Mouse (Mus musculus): ENCODE results near the gene Mamdc4. TPM values are rescaled to one million over a fixed set of nuclear protein-coding genes. Genes with fewer than 3 reads are reported as not detected.
A peak's percentile ranks its signal among the peaks of the same experiment; 100 is the strongest.

Gene Mamdc4
- polyA plus RNA-seq, 1 experiment, result 1.0 TPM

DNA sequence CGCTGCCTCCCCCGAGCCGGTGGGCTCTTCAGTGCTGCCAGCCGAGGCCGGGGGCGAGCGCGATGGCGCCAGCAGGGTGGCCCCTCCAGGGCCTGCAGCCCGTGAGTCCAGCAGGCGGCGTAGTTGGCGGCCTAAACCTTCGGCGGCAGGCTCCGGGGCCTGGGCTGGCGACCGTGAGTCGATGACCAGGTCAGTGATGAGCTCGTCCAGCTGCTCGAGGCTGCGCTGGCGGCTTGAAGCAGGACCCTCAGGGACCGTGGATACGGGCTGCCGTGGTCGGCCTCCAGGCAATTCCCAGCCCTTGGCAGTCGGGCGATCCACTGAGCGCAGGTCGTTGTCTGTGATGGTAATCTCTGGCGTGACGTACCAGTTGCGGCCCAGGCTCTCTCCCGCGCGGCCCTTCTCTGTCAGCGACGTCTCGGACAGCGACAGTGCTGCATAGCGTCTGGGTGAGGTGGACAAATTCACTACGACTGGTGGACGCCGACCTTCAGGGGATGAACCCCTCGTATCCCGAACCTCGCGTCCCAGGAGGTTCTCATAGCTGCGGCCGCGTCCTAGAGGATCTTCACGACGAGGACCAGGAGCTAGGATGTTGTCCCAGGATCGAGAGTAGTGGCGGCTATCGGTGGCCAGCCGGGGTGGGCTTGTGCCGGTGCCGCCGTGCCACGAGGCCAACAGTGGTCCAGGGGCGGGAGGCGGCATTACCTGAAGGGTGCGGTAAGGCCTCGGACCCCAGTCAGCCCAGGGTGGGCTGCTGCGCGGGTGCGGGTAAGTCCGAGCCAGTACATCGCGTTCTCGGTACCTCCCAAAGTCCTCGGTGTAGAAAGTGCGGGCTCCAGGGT, 3.5 kb upstream of the Mamdc4 start:
- H3K27ac ChIP-seq (ENCODE audit: insufficient read depth, low read length), result no peak overlapping the region
- H3K4me1 ChIP-seq (ENCODE audit: control insufficient read depth, insufficient read depth, low read length), result peaks cover 6% of the 10 kb centered on the region; the same call in 1 of the 2 replicates
- no peak overlapping the region for H3K4me3 ChIP-seq (ENCODE audit: insufficient read depth, low read length)
- TF ChIP-seq CTCF (IDR thresholded peaks at IDR 0.05; ENCODE audit: borderline replicate concordance, insufficient read depth, low read length) (0 out of 2 replicates have a peak, but pooled peaks have one; percentile 10), POLR2A (IDR thresholded peaks at IDR 0.05; ENCODE audit: low read depth, low read length) (no peak)

DNA sequence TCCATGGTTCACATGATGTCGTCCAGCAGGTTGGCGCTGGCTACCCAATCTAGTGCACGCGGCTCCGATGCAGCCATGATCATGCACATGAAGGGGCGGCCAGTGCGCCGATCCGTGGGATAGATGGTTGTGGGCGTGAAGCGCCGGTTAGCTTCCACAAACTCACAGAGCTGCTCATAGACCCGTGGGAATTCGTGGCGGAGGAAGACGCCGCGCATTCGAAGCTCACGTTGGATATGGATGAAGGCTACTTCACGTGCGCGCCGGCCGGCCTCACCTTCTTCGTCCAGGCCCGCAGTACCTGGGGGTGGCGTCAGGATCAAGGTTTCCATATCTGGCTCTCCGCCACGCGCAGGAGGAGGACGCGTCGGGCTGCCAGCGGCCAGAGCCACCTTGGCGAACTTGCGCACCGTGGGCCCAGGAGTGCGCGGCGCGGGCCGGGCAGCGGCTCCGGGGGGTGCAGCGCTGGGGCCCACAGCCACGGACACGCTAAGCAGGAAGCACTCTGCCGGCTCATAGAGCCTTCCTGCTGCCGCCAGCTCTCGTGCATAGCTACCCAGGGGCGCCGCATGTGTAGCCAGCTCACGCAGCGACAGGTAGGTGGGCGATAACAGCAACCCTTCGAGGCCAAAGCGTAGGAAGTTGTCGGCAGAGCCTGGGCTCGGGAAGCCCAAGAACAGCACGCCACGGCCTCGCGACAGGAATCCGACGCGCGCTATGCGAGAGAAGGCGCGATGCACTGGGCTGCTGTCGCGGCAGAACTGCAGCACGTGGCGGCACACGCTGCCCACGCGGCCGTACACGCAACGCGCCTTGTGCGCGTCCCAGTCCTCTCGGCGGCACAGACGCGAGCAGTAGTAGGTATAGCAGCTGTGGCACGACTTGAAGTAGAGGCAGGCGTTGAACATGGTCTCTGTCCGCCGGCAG, 2.6 kb upstream of the Mamdc4 start:
- H3K4me1 ChIP-seq (ENCODE audit: control insufficient read depth, insufficient read depth, low read length), result peaks cover 6% of the 10 kb centered on the region; the same call in 1 of the 2 replicates
- TF ChIP-seq CTCF (IDR thresholded peaks at IDR 0.05; ENCODE audit: borderline replicate concordance, insufficient read depth, low read length) (no peak), POLR2A (IDR thresholded peaks at IDR 0.05; ENCODE audit: low read depth, low read length) (no peak)
- no peak overlapping the region for H3K27ac ChIP-seq (ENCODE audit: insufficient read depth, low read length)
- H3K4me3 ChIP-seq (ENCODE audit: insufficient read depth, low read length), result no peak overlapping the region

DNA sequence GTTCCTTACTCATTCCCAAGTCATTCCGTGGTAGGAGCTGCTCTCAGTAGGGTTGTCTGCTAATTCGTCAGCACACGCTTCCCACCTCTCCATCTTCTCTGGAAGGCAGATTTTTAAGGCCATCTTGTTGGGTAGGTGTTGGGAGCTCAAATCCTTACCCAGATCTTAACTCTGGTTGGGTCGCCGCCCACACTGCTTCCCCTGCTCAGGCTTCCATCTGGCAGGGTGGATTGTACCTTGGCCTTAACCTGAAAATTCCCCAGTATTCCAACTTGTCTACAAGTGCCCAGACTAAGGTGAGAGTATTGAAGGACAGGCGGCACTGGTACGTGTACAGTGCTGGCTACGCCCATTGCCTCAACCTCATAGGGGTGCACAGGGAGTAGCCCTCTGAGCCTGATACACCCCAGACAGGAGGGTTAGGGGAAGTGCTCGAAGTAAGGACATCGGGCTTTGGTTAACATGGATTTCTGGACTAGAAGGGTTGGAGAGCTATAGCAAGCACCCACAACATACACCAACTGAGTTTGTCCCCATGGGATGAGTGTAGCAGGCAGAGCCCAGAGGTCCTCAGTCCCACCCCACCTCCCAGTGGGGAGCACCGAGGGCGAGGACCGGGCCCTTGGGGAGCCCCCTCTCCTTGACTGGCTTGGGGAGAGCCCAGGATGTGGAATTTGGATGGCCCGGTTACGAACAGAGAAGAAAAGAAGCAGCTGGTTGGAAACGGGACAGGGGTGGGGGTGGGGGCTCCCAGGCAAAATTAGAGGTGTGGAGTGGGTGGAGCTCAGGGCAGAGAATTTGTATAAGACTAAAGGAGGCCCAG, 1.6 kb upstream of the Mamdc4 start:
- Histone ChIP-seq H3K4me3 (ENCODE audit: insufficient read depth, low read length) (no peak overlapping the region), H3K4me1 (ENCODE audit: control insufficient read depth, insufficient read depth, low read length) (peaks cover 6% of the 10 kb centered on the region; the same call in 1 of the 2 replicates)

DNA sequence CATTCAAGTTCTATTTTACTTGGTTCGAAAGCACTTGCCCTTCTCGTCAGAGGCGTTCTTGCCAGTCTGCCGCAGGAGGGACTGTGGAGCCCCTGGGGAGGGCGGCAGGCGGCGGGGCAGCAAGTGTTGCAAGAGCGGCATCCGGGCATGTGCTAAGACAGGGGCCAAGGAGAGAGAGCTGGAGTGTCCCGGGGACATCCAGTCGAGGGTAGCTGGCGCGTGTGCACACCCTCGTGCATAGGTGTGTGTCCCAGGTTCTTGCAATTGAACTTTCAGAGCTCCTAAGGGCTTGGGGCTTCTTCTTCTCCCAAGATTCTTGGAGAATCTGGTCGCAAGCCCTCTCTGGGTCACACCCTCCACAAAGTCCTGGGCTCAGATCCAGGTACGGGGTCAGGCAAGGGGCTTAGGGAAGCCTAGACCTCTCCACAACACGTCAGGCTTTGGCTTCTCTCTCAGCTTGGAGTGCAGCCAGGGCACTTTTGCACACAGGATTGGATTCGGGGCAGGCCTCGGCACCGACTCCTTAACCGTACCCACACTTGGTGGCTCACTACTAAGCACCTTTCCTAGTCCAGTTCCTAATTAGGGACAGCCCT, 885 bp upstream of the Mamdc4 start:
- H3K27ac ChIP-seq (ENCODE audit: insufficient read depth, low read length), result no peak overlapping the region
- peaks cover 6% of the 10 kb centered on the region; the same call in 1 of the 2 replicates for H3K4me1 ChIP-seq (ENCODE audit: control insufficient read depth, insufficient read depth, low read length)
- no peak for TF ChIP-seq CTCF (IDR thresholded peaks at IDR 0.05; ENCODE audit: borderline replicate concordance, insufficient read depth, low read length)
- no peak for TF ChIP-seq POLR2A (IDR thresholded peaks at IDR 0.05; ENCODE audit: low read depth, low read length)
- no peak overlapping the region for H3K4me3 ChIP-seq (ENCODE audit: insufficient read depth, low read length)

More for the DNA sequence above, 1.6 kb upstream of the Mamdc4 start:
- TF ChIP-seq POLR2A (IDR thresholded peaks at IDR 0.05; ENCODE audit: low read depth, low read length) (no peak), CTCF (IDR thresholded peaks at IDR 0.05; ENCODE audit: borderline replicate concordance, insufficient read depth, low read length) (no peak)
- H3K27ac ChIP-seq (ENCODE audit: insufficient read depth, low read length), result no peak overlapping the region

DNA sequence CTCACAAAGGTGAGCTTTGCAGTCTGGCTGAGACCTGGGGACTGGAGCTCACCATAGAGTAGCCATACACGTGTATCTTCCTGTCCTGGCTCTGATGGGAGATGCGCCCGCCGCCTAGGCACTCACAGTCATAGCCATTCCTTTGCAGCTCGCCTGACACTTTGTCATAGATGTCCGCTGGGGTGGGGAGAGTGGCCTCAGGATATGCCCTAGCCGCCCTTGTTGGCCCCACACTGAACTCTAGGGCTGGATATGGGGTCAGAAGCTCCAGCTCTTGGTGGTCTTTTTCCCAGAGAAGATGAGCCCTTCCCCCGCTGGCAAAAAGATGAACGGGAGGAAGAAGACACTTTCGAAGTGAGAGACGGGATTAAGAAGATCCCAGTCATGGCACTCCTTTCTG, 509 bp downstream of the Mamdc4 start:
- TF ChIP-seq POLR2A (IDR thresholded peaks at IDR 0.05; ENCODE audit: low read depth, low read length), result no peak
- no peak for TF ChIP-seq CTCF (IDR thresholded peaks at IDR 0.05; ENCODE audit: borderline replicate concordance, insufficient read depth, low read length)
- 0 out of 2 replicates have a peak overlapping the region, but pooled peaks have one; percentile 4 for H3K27ac ChIP-seq (ENCODE audit: insufficient read depth, low read length)
- peak overlapping the region; percentile 52 for H3K4me3 ChIP-seq (ENCODE audit: insufficient read depth, low read length)
- H3K4me1 ChIP-seq (ENCODE audit: control insufficient read depth, insufficient read depth, low read length), result peaks cover 6% of the 10 kb centered on the region; the same call in 1 of the 2 replicates

DNA sequence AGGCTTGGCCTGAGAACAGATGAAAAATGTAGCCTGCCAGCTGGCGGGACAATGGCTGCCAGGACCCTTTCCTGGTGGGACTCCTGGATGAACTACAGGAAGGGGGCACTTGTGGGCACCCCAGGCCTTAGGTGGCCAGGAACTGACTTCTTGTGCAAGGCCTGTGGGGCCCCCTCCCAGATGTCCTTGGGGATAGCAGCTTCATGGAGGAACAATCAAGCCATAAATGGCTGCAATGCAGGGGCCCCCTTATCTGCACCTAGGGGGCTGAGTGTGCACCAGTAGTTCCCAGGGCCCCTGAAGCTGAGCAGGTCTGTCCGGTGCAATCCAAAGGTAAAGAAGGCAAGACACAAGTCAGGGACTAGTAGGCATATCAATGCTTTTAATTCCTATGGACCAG, 1.6 kb downstream of the Mamdc4 start:
- Histone ChIP-seq H3K27ac (ENCODE audit: insufficient read depth, low read length) (no peak overlapping the region), H3K4me1 (ENCODE audit: control insufficient read depth, insufficient read depth, low read length) (peaks cover 6% of the 10 kb centered on the region; the same call in 1 of the 2 replicates), H3K4me3 (ENCODE audit: insufficient read depth, low read length) (no peak overlapping the region)
- TF ChIP-seq CTCF (IDR thresholded peaks at IDR 0.05; ENCODE audit: borderline replicate concordance, insufficient read depth, low read length) (no peak), POLR2A (IDR thresholded peaks at IDR 0.05; ENCODE audit: low read depth, low read length) (no peak)

DNA sequence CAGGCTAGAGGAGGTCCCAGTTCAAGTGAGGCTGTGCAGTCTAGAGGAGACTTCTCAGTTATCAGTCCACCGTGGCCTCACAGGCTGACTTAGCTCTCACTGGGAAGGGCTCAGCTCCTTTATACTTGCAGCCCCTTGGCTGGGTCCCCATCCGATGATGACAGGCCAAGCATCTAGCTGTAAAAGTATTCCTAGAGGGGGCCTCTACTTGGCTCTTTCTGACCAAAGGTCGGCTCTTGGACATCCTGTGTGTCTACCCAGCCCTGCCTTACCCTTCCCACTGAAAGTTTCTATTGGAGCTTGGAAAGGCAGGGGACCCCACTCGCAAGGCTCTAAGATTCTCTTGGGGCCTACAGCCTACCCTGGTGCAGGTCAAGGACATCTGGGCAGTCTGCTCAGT, 3.4 kb downstream of the Mamdc4 start:
- TF ChIP-seq CTCF (IDR thresholded peaks at IDR 0.05; ENCODE audit: borderline replicate concordance, insufficient read depth, low read length) (no peak), POLR2A (IDR thresholded peaks at IDR 0.05; ENCODE audit: low read depth, low read length) (no peak)
- H3K27ac ChIP-seq (ENCODE audit: insufficient read depth, low read length), result no peak overlapping the region
- H3K4me3 ChIP-seq (ENCODE audit: insufficient read depth, low read length), result no peak overlapping the region
- peaks cover 6% of the 10 kb centered on the region; the same call in 1 of the 2 replicates for H3K4me1 ChIP-seq (ENCODE audit: control insufficient read depth, insufficient read depth, low read length)

DNA sequence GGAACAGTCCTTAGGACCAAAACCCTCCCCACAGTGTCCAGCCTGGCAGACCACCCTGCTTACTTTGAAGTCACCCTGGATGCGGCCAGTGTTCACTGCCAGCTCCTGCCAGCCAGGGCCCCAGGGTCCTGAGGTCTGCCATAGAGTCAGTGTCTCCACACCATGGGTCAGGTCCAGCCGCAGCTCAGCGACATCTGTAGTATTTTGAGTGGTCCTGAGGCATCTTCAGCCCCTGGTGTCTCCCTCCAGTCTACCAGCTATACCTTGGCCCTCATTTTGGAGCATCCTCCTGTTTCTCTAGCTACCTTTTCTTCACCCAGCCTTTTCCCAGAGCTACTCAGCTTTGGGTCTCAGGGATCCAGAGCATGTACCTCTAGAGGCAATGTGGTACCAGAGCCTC, 5.3 kb downstream of the Mamdc4 start:
- H3K4me3 ChIP-seq (ENCODE audit: insufficient read depth, low read length), result no peak overlapping the region
- H3K27ac ChIP-seq (ENCODE audit: insufficient read depth, low read length), result no peak overlapping the region
- TF ChIP-seq POLR2A (IDR thresholded peaks at IDR 0.05; ENCODE audit: low read depth, low read length), result no peak
- no peak for TF ChIP-seq CTCF (IDR thresholded peaks at IDR 0.05; ENCODE audit: borderline replicate concordance, insufficient read depth, low read length)
- no peaks in the 10 kb centered on the region for H3K4me1 ChIP-seq (ENCODE audit: control insufficient read depth, insufficient read depth, low read length)
